Mouse (Mus musculus) right cerebral cortex, postnatal 25 days (tissue): ENCODE measurements around the gene Adamts10.

Experiments
- DNase-seq: peaks from one replicate; pipeline ENCODE4 v3.0.0; 2022

Adamts10 gene

GRCm38 (mm10) chr17:33523918-33524755, at the start of gene Adamts10:
Adamts10 (plus strand) TSS chr17:33524204.
- peak; percentile 64 for DNase-seq

- no peak for DNase-seq
These were observed 40.0 kb upstream of the Adamts10 start for GRCm38 (mm10) chr17:33484020-33484419.

- DNase-seq = no peak
These were observed 36.8 kb upstream of the Adamts10 start for GRCm38 (mm10) chr17:33487211-33487610.

- DNase-seq = no peak
These were observed 36.4 kb upstream of the Adamts10 start for GRCm38 (mm10) chr17:33487652-33488051.

DNA sequence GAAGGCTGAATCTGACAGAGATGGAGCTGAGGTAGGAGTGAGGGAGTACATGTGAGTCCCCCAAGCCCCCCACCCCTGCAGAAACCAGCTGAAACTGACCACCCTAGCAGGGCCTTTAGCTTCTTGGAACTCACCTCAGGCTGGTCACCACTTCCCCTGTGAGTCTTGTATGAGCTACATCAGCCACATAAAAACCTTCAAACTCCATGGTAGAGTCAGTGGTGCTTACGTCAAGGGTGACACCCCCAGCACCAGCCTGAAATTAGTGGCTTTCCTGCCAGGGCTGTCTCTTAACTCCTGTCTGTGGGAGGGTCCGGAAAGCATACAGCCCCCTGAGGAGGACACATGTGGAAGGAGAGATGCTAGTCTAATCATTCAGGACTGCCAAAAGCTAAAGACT, 32.6 kb upstream of the Adamts10 start:
- DNase-seq = no peak

DNA sequence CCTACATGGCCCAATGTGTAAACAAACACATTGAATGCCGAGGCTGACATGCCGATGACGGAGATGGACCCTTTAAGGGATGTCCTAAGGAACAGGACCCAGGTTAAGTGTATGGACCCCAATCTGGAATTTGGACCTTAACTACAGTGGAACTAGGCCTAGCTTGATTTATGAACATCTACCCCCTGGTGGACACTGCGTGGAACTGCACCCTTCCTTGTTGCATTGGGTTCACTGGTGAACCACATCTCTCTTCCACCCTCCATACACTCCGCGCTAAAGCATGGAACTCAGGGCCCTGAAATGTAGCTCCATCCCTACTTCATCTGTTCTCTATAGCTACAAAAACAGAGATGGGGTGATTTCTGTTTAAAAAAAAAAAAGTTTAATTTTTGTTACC, 30.9 kb upstream of the Adamts10 start:
- DNase-seq = no peak

DNA sequence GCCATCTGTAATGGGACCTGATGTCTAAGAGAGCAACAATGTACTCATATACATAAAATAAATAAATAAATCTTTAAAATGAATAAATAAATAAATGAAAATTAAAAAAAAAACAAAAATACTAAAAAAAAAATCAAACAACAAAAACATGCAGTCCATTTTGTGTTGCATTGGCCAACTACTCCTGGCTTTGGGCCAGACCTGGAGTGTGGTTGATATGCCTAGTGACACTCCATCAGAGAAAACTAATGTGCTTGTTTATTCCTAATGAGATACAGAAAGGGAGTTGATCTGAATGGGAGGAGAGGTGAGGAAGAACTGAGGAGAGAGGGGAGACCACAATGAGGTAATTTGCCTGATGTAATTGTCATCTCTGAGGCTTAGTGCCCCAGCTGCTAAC, 29.4 kb upstream of the Adamts10 start:
- DNase-seq = no peak

- no peak for DNase-seq
These were observed 25.1 kb upstream of the Adamts10 start for GRCm38 (mm10) chr17:33498918-33499317.

GRCm38 (mm10) chr17:33508386-33508785, 15.6 kb upstream of the Adamts10 start:
- DNase-seq = no peak

- no peak for DNase-seq
These were observed 13.8 kb upstream of the Adamts10 start for GRCm38 (mm10) chr17:33510172-33510571.

GRCm38 (mm10) chr17:33512441-33513415, 11.3 kb upstream of the Adamts10 start:
- no peak for DNase-seq

- DNase-seq = no peak
These were observed 10.1 kb upstream of the Adamts10 start for GRCm38 (mm10) chr17:33513874-33514273.

DNA sequence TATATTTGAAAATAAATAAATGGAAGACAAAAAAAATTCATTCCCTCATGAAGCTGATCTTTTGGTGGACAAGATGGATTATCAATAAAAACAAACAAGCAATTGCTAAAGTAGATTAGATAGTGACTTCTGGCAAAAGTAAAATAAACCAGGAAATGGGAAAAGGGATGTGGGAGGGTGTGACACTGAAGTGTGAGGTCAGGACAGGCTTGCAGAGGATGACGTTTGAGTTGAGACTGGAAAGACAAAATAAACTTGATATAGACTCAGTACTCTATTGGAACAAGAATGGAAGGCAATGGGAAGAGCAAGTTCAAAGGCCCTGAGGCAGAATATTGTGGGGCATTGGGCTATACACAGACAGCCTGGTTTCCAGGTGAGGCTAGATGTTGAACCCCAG, 3.6 kb upstream of the Adamts10 start:
- no peak for DNase-seq

DNA sequence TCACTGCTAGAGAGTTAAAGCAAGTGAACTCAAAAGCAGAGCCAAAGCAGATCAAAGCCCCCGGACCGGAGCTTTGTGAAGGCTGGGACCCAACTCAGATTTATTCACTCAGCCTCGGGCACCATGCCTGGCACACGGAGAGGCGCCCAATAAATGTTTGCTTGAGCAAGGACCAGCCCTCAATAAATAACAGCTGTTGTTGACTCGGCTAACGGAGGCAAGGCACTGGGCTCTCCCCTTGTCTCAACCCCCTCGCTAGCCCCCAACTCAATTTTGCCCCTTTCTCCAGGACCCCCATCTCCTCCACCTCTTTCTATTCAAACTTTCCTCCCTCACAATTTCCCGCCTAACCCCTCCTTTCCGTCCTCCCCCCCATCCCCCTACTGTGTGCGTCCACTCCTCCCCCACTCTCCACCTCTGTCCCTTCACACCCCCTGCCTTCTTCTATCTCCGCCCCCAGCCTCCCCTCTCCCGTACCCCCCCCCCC, 530 bp upstream of the Adamts10 start:
- DNase-seq = no peak

- no peak for DNase-seq
These were observed 886 bp downstream of the Adamts10 start for GRCm38 (mm10) chr17:33524806-33525373.

GRCm38 (mm10) chr17:33526506-33526905, 2.5 kb downstream of the Adamts10 start:
- no peak for DNase-seq

DNA sequence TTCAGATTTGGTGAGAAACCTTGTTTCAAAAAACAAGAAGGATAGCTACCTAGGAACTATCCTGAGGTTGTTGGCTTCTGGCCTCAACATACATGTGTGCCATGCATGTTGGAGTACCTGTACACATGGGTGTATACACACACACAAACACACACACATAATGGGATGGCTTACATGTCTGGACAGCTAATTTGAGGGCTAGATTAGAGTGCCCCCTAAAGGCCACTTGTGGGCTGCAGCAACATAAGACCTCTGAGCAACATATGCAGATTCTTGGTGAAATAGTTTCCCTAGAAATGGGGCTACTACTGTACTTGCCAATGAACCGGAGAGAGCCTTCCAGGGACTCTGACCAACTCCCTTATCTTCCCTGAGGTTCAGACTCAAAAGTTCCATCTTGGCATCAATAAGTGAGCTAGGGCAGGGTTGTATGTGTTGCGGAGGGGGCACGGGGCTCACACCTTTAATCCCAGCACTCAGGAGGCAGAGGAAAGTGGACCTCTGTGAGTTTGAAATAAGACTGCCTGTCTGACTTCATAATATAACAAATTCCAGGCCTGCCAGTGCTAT, 15.2 kb downstream of the Adamts10 start:
- DNase-seq = peak; percentile 18

GRCm38 (mm10) chr17:33539878-33540277, 15.9 kb downstream of the Adamts10 start:
- DNase-seq = no peak

DNA sequence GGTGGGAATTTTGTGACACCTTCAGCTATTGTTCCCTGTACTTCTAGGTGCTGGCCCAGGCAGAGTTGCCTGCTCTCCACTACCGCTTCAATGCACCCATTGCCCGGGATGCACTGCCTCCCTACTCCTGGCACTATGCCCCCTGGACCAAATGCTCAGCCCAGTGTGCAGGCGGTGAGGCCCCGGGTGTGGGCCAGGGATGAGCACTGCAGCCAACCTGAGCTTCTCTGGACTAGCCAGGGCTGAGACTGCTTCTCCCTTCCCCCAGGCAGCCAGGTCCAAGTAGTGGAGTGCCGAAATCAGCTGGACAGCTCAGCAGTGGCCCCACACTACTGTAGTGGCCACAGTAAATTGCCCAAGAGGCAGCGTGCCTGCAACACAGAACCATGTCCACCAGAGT, 25.2 kb downstream of the Adamts10 start:
- no peak for DNase-seq

- DNase-seq = no peak
These were observed 26.4 kb downstream of the Adamts10 start for GRCm38 (mm10) chr17:33550388-33550787.

DNA sequence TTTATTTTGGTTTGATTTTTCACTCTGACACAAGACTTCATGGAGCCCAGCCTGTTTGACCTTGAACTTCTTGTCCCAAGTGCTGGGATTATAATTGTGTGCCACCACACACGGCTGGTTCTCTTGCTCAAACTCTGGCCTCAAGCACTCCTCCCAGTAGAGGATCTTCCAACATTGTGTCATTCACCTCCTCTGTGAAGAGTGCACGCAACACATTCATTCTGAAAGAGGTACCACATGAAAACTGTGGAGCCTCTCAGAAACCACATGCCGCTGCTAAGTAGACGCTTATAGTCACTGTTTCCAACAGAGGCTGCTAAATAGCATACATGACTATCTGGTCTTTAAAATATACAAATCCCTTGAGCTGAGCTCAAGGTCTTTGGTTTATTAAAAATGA, 28.1 kb downstream of the Adamts10 start:
- DNase-seq = no peak

- DNase-seq = no peak
These were observed 29.0 kb downstream of the Adamts10 start for GRCm38 (mm10) chr17:33552964-33553363.

DNA sequence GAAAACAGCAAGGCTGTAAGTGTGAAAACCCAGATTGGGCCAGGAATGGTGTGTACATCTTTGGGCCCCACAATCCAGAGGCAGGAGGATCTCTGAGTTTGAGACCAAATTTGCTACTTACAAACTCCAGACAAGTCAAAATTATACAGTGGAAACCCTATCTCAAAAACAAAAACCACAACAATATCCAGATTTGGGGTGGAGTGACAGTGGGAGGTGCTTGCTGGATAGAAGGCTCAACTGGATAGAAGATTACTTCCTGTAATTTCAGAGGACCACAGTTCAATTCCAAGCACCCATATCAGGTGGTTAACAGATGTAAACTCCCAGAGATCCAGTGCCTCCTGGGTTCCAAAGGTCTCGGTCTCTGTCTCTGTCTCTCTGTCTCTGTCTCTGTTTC, 30.5 kb downstream of the Adamts10 start:
- no peak for DNase-seq
